Mouse (Mus musculus): ENCODE results near the gene Rab20.
A peak's percentile ranks its signal among the peaks of the same experiment; 100 is the strongest.
"Not testable (repeated sequence)": the region's sequence is repeated elsewhere in the genome, so short reads cannot be mapped to it uniquely, and the experiment has no call there.

Gene Rab20

DNA sequence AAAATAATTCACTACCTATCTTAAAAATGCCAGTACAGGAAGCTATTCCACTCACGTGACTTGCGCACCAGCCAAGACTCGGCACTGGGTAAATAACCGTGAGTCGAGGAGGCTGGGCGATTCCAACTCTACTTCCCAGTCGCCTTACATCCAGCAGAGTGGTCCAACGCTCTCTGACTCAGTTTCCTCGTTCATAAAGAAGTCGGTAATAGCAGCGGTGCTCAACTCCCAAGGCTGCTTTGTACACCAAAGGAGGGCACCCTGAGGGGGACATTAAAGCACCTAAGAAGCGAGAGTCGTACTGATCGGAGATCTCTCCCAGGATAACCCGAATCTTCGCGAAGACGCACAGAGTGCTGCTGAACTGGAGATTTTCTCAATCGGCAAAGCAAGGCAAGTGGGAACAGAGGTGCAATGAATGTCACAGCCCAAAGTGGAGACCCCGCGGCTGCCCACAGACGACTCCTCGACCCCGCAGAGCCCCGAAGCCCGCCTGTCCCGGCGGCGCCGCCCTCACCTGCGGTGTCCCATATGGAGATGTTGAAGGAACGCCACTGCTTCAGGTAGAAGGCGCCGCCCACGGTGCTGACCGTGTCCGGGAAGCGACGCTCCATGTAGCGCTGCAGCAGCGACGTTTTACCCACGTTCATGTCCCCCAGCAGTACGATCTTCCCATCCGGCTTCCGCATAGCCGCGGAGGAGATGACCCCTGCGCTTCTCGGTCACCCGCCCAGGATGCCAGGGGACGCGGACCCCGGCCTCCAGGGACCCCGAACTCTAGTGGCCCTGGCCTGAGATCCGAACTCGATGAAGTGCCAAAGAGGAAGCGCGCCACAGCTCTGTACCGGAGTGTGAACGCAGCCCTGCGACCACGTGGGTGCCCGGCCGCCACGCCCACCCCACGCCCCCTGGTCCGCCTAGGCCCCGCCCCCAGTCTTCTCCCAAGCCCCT is at the start of gene Rab20:
TSS of gene Rab20 (minus strand) at position 900 of the 951 bp plus-strand sequence.
- peak; percentile 50 for DNase-seq

GRCm38 (mm10) chr8:11523331-11523730 is 44.8 kb upstream of the Rab20 start:
- DNase-seq = no peak

- no peak for DNase-seq
These were observed 40.2 kb upstream of the Rab20 start for GRCm38 (mm10) chr8:11518676-11519075.

GRCm38 (mm10) chr8:11518056-11518396 is 39.5 kb upstream of the Rab20 start:
- DNase-seq = no peak

- no peak for DNase-seq
These were observed 39.0 kb upstream of the Rab20 start for GRCm38 (mm10) chr8:11517366-11518055.

DNA sequence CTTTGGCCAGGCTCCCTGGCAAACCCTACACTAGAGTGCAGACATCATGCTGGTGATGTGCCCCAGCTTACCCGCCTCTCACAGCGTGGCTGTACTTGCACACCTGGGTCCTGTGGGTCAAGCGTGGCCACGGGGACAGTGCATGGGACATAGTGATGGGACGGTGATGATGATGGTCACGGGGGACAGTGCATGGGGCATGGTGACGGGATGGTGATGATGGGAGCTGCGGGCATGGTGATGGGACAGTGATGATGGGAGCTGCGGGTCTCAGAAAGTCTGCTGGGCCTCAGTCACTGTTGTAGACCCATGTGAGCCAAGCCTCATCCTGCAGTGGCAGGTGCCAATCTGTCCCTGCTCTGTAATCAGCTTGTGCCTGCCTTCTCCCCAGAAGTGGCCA is 37.8 kb upstream of the Rab20 start:
- no peak for DNase-seq

DNA sequence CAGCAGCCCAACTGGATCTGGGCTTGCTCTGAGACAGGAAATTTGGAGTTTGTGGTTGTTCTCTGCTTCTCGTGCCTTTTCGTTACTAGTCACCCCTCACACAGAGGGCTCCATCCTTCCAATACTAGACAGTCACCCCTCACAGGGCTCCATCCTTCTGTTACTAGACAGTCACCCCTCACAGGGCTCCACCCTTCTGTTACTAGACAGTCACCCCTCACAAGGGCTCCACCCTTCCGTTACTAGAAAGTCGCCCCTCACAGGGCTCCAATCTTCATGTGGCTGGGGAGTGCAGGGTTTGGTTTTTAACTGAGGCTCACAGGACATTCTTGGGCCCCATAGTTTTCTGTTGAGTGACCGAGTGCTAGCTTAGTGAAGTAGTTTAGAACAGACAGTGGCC is 34.7 kb upstream of the Rab20 start:
- no peak for DNase-seq

DNA sequence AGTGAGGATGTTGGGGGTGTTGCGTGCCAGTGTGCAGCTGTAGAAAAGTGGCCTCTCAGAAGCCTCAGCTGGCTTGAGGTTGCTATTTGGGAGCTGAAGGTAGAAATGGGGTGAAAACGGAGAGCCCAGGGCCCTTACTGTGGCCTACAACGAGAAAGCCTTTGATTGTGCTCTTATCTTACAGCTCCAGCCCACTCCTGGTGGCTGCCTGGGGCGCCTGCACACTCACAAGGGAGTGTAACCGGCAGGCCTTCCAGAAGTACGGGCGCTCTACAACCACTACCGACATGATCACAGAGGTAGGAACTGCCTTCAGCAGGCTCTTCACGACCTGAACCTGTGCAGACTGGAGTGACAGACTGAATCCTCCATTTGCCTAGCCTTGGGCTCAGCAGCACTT is 34.2 kb upstream of the Rab20 start:
- DNase-seq = no peak

DNA sequence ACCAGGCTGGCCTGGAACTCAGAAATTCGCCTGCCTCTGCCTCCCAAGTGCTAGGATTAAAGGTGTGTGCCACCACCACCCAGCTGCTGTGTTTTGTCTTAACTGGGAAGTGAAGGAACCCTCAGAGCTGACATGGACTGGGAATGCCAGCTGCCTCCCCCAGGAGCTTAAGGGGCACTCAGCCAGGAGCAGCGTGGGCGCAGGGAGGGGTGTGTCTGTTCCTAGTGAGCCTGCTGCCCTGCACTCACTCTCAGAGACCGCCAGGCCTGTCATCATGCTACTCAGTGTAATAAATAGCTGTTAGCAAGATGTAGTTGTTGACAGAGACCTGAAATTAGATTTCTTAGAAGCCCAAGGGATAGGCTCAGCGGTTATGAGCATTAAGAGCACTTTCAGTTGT is 32.5 kb upstream of the Rab20 start:
- DNase-seq = no peak

GRCm38 (mm10) chr8:11508880-11509279 is 30.4 kb upstream of the Rab20 start:
- DNase-seq = no peak

- DNase-seq = peak; percentile 85
These were observed 28.3 kb upstream of the Rab20 start for GRCm38 (mm10) chr8:11506802-11507201.

- DNase-seq = no peak
These were observed 27.6 kb upstream of the Rab20 start for GRCm38 (mm10) chr8:11506074-11506473.

- no peak for DNase-seq
These were observed 25.1 kb upstream of the Rab20 start for GRCm38 (mm10) chr8:11503476-11504232.

DNA sequence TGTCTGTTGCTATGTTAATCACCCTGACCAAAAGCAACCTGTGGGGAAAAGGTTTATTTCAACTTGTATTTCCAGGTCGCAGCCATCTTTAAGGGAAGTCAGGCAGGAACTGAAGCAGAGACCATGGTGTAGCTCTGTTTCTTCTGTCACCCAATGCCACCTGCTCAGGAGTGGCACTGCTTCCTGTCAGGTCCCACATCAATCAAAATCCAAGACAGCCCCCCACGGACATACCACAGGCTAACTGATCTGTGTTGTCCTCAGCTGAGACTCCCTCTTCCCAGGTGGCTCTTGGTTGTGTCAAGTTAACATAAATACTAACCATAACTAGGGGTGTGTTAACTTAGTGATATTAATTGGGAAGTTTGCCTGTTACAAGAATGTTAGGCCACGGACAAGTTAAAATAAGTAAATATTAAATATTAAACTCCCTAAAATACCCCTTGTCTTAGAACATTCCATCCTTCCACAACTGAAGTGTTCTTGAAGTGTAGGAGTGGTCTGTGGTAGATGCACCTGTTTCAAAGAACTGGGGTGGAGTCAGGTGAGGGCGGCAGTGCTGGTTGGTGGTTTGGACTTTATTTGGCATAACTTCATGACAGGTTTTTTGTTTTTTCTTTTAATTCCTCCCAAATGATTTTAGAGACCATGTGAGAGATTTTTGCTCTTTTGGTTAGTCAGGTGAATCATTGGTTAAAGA is 20.4 kb upstream of the Rab20 start:
- DNase-seq = peak; percentile 54

- no peak for DNase-seq
These were observed 19.8 kb upstream of the Rab20 start for GRCm38 (mm10) chr8:11498281-11498680.

DNA sequence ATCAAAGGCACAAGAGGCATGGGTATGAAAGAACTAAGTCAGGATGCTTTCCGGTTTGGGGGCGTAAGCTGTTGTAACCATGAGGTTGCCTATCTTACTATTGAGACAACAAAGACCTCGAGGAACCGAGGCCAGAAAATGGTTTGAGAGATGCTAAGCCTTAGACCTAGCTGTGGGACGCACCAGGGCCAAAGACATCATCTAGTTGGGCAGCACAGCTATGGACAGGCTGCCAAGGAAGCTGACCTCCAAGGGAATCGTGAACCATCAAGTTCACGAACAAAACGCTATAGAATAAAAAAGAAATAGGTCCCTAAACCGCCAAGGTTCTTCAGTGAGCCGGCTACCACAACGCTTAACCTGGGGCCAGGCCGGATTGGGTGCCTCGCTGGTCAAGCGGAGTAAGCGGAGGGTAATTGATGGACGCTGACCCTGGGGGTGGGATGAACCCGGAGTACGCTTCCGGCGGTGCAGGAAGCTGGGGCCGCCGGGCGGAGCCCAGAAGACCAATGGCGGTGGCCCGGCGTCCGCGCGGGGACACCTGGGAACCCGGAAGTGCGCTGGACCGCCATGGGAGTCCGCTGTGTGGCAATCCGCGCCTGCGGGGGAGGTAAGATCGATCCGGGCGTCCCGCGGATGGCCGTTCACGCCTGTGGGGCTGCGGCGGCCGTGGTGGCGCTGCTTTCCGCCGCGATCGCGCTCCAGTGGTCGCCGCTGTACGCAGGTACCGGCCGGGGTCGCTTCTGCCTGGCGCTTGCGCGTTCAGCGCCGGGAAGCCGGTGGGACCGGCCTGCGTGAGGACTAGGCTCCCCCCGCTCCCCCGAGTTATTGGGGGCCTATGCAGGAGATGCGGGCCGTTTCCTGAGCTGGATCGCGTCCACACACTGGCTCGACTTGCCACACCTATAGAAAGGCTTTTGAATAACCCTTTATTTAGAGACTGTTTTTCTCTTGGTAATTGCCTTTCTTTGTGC is 18.8 kb upstream of the Rab20 start, which contains the start of gene Naxd:
TSS of gene Naxd (plus strand) at position 490 of the 974 bp plus-strand sequence.
- peak; percentile 90 for DNase-seq

DNA sequence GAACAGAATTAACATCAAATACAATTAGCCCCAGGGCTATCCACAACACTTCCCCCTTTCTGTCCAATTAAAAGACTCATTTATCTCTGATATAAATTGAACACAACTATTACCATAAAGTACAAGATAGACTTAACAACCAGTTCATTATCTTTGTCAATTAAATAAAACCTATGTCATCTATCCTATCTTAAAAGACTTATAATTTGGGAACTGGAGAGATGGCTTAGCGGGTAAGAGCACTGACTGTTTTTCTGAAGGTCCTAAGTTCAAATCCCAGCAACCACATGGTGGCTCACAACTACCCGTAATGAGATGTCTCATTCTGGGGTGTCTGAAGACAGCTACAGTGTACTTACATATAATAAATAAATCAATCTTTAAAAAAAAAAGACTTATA is 13.8 kb upstream of the Rab20 start:
- not testable (repeated sequence) for DNase-seq

DNA sequence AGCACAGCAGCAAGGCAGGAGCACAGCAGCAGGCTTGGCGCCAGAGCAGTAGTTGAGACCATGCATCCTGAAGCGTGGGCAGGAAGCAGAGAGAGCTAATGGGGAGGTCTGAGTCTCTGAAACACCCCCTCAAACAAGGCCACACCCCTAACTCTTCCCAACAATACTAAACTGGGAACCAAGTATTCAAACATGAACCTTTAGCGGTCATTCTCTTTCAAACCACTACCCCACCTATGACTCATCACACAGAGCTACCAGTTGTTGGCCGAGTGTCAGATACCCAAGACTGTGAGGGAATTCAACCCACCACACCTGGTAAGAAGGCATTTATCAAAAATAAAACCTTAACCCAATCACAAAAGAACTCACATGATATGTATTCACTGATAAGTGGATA is 8.7 kb upstream of the Rab20 start:
- DNase-seq = no peak

- DNase-seq = peak; percentile 77
These were observed 7.6 kb upstream of the Rab20 start for GRCm38 (mm10) chr8:11486142-11486541.

DNA sequence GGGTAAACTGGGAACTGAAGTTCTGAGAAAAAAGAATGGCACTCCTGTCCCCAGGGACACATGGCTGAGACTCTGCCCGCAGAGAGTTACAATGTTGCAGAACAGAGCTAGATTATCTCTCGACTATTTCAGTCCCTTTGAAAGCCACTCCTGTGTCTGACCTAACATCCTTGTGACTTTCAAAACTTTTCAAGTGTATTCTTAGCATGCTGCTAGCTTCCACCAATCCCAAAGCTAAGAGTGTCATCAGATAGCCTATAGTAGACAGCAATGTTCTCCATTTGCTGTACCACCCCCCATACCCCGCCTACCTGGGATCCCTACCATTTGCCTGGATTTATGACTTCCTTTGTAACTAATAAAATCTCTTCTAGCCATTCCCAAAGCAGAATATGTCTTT is 4.0 kb upstream of the Rab20 start:
- DNase-seq = no peak

DNA sequence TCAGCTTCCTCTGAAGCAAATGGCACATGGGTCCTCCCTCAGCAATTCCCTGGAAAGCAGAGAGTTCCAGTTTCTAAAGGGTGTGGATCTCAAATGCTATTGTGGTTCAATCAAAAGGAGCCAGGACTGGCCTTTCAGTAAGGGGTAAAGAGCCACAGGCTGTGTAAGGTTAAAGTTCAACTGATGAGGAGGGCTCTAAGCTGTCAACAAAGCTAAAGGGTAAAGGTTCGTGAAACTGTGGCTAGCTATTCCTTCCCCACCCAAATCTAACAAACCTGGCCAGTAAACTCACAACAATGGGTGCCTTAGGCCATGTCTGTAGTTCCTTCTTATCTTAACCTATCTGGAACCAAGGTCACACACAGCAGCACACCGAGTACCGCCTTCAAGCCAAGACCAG is 3.4 kb upstream of the Rab20 start:
- no peak for DNase-seq

DNA sequence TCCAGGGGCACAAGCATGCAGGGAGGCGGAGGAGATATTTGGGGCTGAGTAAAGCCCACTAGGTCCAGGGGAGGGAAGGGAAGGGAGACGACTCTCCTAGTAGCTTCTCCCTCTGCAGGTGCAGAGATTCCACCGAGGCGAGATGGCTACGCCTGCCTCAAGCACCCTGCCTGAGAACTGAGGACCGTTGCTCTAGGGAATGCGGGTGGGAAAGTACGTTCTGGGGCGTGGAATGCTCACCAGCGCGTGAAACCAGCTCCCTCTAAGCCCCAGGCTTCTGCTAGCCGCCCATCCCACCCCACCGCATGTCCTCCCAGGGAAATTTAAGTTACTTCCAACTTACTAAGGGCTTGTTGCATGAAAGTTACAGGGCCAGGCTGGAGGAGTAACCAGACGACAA is 1.1 kb upstream of the Rab20 start:
- no peak for DNase-seq

All from thymus, postnatal 14 days (tissue).